Mouse (Mus musculus): ENCODE data around the gene Pdia6. TPM values are rescaled to one million over a fixed set of nuclear protein-coding genes. Genes with fewer than 3 reads are reported as not detected.

The Pdia6 gene
- polyA plus RNA-seq, 1 experiment from 2014 or later = 327 TPM

DNA sequence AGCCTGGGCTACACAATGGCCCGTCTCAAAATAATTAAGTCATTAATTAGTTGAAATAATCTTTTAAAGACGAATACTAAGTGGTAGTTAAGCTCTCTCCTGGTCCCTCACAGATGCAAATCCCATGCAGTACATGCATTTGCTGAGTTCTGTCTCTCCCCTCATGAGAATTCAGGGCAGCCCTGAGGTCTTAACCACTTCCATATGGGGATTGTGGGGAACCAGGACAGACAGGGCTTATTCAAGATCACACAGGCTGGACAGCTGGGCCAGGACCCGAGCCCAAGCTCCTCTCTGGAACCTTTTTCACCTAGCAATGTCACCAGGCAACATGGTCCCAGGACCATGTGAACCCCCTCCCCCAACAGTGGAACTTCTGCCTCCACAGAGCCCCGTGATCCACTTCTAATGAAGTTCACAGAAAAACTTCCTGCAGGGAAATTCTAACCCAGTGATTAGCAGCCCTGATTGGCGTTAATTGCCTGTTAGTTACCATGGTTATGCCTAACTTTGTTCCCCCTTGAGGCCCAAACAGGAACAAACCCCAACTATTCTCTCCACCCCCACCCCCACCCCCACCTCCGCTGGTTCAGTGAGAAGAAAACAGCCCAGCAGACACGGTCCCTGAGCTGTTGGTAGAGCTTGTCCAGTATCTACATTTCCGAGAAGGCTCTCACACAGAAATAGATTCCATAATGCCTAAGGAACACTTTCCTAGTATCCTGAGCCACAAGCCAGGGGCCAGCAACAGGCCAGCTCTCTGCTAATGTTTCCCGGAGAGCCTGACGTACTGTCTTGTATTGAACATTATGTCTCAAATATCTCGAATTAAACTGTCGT is 27.5 kb upstream of the Pdia6 start:
- H3K4me3 ChIP-seq (replicated peaks) = no peak overlapping the region
- H3K27me3 ChIP-seq = no peaks in the 10 kb centered on the region
- H3K9me3 ChIP-seq = no peaks in the 10 kb centered on the region
- H3K4me1 ChIP-seq (replicated peaks) = peaks cover 14% of the 10 kb centered on the region
- 65% methylated on average over 12 of the region's 12 CpGs for WGBS
- H3K9ac ChIP-seq (replicated peaks) = no peak overlapping the region
- no peak overlapping the region for H3K27ac ChIP-seq
- H3K4me2 ChIP-seq (replicated peaks) = no peak overlapping the region
- no peak for ATAC-seq
- no peaks in the 10 kb centered on the region for H3K36me3 ChIP-seq

DNA sequence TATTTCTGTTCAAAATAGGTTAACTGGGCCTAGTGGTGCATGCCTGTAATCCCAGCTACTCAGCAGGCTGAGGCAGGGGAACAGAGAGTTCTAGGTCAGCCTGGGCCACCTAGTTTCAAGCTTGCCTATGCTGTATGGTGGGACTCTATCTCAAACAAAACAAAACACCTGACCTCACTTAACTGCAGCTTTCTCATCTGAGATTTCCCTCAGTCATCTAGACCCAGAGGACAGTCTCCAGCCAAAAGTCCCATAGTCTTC is 27.0 kb upstream of the Pdia6 start:
- Histone ChIP-seq H3K4me1 (replicated peaks) (peaks cover 14% of the 10 kb centered on the region), H3K4me2 (replicated peaks) (no peak overlapping the region), H3K36me3 (no peaks in the 10 kb centered on the region), H3K4me3 (replicated peaks) (no peak overlapping the region), H3K27ac (no peak overlapping the region), H3K9ac (replicated peaks) (no peak overlapping the region), H3K27me3 (no peaks in the 10 kb centered on the region), H3K9me3 (no peaks in the 10 kb centered on the region)
- no peak for ATAC-seq

DNA sequence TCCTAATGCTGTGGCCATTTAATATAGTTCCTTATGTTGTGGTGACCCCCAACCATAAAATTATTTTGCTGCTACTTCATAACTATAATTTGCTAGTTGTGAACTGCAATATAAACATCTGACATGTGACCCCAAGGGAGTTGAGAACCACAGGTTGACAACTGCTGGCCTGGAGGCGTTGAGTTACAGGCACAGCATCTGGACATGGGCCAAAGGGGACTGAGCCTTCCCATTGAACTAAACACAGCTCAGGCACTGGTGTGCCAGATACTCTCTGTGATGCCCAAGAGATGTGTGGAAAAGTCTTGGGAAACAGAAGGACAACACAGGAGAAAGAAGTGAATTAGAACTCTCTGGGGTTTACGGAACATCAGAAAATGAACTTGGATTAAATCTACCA is 25.3 kb upstream of the Pdia6 start:
- Histone ChIP-seq H3K36me3 (no peaks in the 10 kb centered on the region), H3K4me2 (replicated peaks) (no peak overlapping the region), H3K9ac (replicated peaks) (no peak overlapping the region), H3K27me3 (no peaks in the 10 kb centered on the region), H3K4me1 (replicated peaks) (peaks cover 5% of the 10 kb centered on the region), H3K4me3 (replicated peaks) (no peak overlapping the region), H3K9me3 (no peaks in the 10 kb centered on the region), H3K27ac (no peak overlapping the region)
- ATAC-seq = no peak
- 86% methylated on average over 2 of the region's 2 CpGs for WGBS

DNA sequence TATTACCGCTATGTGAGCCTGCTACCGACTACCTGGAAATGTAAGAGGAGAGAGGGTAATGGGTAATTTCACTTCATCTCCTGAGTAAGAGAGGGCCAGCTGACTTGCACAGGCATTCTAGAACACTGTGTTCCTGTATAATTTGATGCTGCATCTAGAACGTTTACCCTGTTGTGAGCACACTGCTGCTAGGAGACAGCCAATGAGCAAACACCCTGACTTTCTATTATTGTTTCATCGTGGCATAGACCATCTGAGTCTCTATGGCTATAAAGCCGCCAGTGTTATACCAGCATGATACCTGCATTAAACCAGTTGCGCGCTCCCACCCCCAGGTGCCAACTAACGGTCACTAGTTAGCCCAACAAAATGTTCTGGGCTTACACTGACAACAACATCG is 24.7 kb upstream of the Pdia6 start:
- no peak for ATAC-seq
- H3K27ac ChIP-seq = no peak overlapping the region
- no peak overlapping the region for H3K4me2 ChIP-seq (replicated peaks)
- H3K27me3 ChIP-seq = no peaks in the 10 kb centered on the region
- no peaks in the 10 kb centered on the region; the same call in 1 of the 2 replicates for H3K4me1 ChIP-seq (replicated peaks)
- H3K36me3 ChIP-seq = no peaks in the 10 kb centered on the region
- H3K4me3 ChIP-seq (replicated peaks) = no peak overlapping the region
- 97% methylated on average over 9 of the region's 9 CpGs for WGBS
- H3K9ac ChIP-seq (replicated peaks) = no peak overlapping the region
- no peaks in the 10 kb centered on the region for H3K9me3 ChIP-seq

DNA sequence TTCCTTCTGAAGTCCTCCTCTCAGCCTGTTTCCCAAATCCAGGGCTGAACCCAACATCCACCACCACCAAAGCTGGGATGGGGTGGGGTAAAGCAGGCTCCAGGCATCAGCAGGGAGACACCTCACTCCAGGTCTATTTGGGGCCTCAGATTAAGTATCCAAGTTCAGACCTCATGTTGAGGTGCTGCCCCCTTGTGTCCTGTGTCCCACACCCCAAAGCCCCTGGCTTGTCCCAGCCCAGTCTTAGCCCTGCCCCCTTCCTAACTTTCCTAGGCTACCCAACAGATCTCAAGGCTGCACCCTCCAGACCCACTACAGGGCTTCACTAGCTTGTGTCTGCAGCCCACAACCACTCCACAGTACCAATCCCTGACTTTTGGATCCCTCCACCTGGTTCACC is 24.3 kb upstream of the Pdia6 start:
- H3K4me2 ChIP-seq (replicated peaks) = no peak overlapping the region
- no peak overlapping the region for H3K4me3 ChIP-seq (replicated peaks)
- H3K4me1 ChIP-seq (replicated peaks) = no peaks in the 10 kb centered on the region; the same call in 1 of the 2 replicates
- ATAC-seq = no peak
- H3K27ac ChIP-seq = no peak overlapping the region
- H3K27me3 ChIP-seq = no peaks in the 10 kb centered on the region
- H3K36me3 ChIP-seq = no peaks in the 10 kb centered on the region
- no peaks in the 10 kb centered on the region for H3K9me3 ChIP-seq
- no peak overlapping the region for H3K9ac ChIP-seq (replicated peaks)

DNA sequence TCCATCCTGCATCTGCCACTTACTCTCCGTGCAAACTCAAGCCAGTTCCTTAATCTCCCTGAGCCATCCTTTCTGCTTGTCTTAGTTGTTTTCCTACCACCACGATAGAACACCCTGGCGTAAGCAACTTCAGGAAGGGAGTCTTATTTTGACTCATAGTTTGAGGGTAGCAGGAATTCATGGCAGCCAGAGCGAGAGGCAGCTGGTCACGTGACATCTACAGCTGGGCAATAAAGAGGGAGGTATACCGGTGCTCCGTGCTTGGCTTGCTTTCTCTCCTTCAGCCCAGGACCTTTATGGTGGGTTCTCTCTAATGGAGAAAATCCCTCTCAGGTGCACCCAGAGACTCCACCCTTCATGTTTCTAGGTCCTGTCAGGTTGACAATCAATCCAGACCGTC is 15.4 kb upstream of the Pdia6 start:
- no peak for ATAC-seq
- WGBS = 86% methylated on average over 8 of the region's 8 CpGs
- H3K27me3 ChIP-seq = no peaks in the 10 kb centered on the region
- no peaks in the 10 kb centered on the region for H3K9me3 ChIP-seq
- H3K4me3 ChIP-seq (replicated peaks) = no peak overlapping the region
- peaks cover 10% of the 10 kb centered on the region for H3K4me1 ChIP-seq (replicated peaks)
- H3K4me2 ChIP-seq (replicated peaks) = no peak overlapping the region
- no peak overlapping the region for H3K9ac ChIP-seq (replicated peaks)
- H3K36me3 ChIP-seq = no peaks in the 10 kb centered on the region
- no peak overlapping the region for H3K27ac ChIP-seq

DNA sequence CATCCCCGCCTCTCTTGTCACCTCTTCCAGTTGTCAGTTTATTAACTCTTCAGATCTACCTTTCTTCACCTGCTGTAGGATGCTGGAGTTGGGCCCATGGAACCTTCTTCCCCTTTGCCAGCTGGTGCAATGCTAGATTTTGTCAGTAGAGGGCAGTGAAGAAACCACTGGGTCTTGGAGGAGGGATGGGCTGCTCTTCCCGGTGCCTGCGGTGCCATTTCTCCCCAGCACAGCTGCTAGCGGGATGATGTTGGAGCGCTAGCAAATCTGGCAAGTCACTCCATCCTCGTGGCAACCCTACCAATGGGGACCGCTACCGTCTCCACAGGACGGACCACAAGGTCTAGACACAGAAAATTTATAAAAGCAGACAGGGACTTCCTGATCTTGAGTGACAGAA is 13.3 kb upstream of the Pdia6 start:
- Histone ChIP-seq H3K4me2 (replicated peaks) (peak overlapping the region; percentile 51), H3K4me1 (replicated peaks) (peaks cover 10% of the 10 kb centered on the region), H3K27ac (no peak overlapping the region), H3K27me3 (0 out of 2 replicates have a peak, but pooled peaks cover 3% of the 10 kb centered on the region), H3K9me3 (no peaks in the 10 kb centered on the region), H3K4me3 (replicated peaks) (peak overlapping the region; percentile 19), H3K9ac (replicated peaks) (peak overlapping the region; percentile 21), H3K36me3 (no peaks in the 10 kb centered on the region)
- WGBS = 15% methylated on average over 9 of the region's 9 CpGs
- ATAC-seq = peak; percentile 80

DNA sequence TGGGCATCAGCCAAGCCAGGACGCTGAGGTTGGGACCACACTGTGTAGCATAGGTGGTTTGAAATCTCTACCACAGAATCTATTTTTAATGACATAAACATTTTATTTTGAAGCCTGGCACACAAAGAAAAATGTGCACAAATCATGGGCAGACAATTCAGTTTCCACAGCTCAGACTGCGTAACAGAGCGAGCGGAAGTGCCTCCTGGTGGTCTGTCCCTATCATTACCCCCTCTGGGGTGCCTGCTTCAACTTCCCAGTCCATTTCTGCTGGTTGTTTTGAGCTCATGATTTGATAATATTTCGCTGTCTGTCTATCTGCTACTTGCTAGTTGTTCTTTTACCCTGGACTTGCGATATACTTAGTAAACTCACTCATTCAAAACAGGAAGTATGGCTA is 10.7 kb upstream of the Pdia6 start:
- Histone ChIP-seq H3K9me3 (no peaks in the 10 kb centered on the region), H3K4me2 (replicated peaks) (no peak overlapping the region), H3K4me1 (replicated peaks) (peaks cover 10% of the 10 kb centered on the region), H3K4me3 (replicated peaks) (no peak overlapping the region), H3K27ac (no peak overlapping the region), H3K36me3 (no peaks in the 10 kb centered on the region), H3K27me3 (0 out of 2 replicates have a peak, but pooled peaks cover 3% of the 10 kb centered on the region), H3K9ac (replicated peaks) (no peak overlapping the region)
- 88% methylated on average over 6 of the region's 6 CpGs for WGBS
- no peak for ATAC-seq

DNA sequence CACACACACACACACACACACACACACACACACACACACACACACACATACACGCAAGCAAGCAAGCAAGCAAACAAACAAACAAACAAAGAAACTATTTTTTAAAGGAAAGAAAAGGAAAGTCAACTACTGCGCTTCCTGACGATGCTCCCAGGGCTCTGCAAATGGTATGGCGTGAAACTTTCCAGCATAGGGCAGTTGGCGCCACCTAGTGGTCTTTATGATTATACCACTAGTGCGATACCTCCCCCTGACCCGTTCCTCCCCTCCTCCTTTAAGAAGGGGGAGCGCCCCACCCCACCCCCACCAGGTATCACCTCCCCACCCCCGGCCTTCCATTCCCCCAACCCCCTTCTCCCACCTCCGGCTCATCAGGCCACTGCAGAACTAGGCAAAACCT is 9.4 kb upstream of the Pdia6 start:
- no peak overlapping the region for H3K9ac ChIP-seq (replicated peaks)
- 0 out of 2 replicates have a peak, but pooled peaks cover 3% of the 10 kb centered on the region for H3K27me3 ChIP-seq
- 3% methylated on average over 10 of the region's 10 CpGs for WGBS
- 0 out of 2 replicates have a peak, but pooled peaks have one; percentile 43 for ATAC-seq
- no peaks in the 10 kb centered on the region for H3K36me3 ChIP-seq
- H3K27ac ChIP-seq = no peak overlapping the region
- H3K4me1 ChIP-seq (replicated peaks) = peaks cover 10% of the 10 kb centered on the region
- no peaks in the 10 kb centered on the region for H3K9me3 ChIP-seq
- no peak overlapping the region for H3K4me3 ChIP-seq (replicated peaks)
- no peak overlapping the region for H3K4me2 ChIP-seq (replicated peaks)

DNA sequence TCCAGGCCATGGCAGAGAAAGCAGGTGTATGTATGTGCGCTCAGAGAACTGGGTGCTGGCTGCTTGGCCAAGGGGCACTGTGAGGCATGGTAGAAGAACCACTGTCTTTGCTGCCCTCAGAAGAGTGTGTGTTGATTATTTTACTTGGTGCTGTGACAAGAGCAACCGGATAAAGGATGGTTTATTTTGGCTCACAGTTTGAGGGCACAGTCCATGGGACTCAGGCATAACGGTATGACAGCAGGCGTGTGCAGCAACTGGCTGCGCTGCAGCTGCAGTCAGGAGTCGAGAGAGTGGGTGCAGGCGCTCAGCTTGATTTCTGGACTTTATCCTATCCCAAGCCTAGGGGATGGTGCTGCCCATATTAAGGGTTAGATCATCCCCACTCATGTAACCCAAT is 7.9 kb upstream of the Pdia6 start:
- Histone ChIP-seq H3K36me3 (no peaks in the 10 kb centered on the region), H3K9ac (replicated peaks) (no peak overlapping the region), H3K27ac (no peak overlapping the region), H3K9me3 (no peaks in the 10 kb centered on the region), H3K4me1 (replicated peaks) (peaks cover 7% of the 10 kb centered on the region), H3K4me3 (replicated peaks) (no peak overlapping the region), H3K4me2 (replicated peaks) (no peak overlapping the region), H3K27me3 (0 out of 2 replicates have a peak, but pooled peaks cover 3% of the 10 kb centered on the region)
- no peak for ATAC-seq
- 95% methylated on average over 7 of the region's 7 CpGs for WGBS

DNA sequence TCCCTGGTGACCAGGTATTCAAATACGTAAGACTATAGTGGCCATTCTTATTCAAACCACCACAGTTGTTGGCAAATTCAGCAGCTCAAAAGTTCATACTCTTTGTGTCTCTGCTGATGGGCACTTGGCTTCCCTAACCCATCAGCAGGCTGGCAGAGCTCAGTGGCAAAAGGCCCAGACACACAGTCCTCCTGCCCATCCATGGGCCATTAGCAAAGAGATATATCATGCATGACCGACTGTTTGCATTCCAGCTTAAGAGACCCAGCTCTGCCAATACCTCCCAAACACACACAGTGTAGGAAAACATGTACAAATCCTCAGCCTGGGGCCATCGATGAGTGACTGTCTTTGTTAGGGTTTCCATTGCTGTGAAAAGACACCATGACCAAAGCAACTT is 5.3 kb upstream of the Pdia6 start:
- no peak for ATAC-seq
- H3K27me3 ChIP-seq = 0 out of 2 replicates have a peak, but pooled peaks cover 3% of the 10 kb centered on the region
- no peak overlapping the region for H3K4me2 ChIP-seq (replicated peaks)
- no peak overlapping the region for H3K9ac ChIP-seq (replicated peaks)
- 90% methylated on average over 3 of the region's 3 CpGs for WGBS
- H3K4me3 ChIP-seq (replicated peaks) = no peak overlapping the region
- H3K36me3 ChIP-seq = no peaks in the 10 kb centered on the region
- H3K9me3 ChIP-seq = no peaks in the 10 kb centered on the region
- H3K4me1 ChIP-seq (replicated peaks) = peaks cover 4% of the 10 kb centered on the region; the same call in 1 of the 2 replicates
- no peak overlapping the region for H3K27ac ChIP-seq

DNA sequence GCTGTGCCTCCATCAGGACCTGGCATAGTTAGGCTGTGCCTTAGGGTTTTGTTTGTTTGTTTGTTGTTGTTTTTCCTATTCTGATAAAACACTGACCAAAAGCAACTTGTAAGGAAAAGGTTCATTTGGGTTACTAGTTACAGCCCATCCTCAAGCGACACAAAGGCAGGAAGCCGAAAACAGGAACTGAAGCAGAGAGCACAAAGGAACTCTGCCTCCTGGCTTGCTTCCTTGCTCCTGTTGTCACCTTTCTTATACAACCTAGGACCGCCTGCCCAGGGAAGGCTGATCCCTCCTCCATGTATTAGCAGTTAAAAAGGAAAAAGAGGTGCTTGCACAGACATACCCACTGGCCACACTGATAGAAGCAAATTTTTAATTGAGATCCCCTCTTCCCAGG is 2.5 kb upstream of the Pdia6 start:
- Histone ChIP-seq H3K4me2 (replicated peaks) (no peak overlapping the region), H3K9me3 (no peaks in the 10 kb centered on the region), H3K9ac (replicated peaks) (no peak overlapping the region), H3K27me3 (no peaks in the 10 kb centered on the region), H3K27ac (no peak overlapping the region), H3K36me3 (peaks cover 2% of the 10 kb centered on the region; the same call in 1 of the 2 replicates), H3K4me1 (replicated peaks) (peaks cover 22% of the 10 kb centered on the region), H3K4me3 (replicated peaks) (no peak overlapping the region)
- 81% methylated on average over 3 of the region's 3 CpGs for WGBS
- no peak for ATAC-seq

DNA sequence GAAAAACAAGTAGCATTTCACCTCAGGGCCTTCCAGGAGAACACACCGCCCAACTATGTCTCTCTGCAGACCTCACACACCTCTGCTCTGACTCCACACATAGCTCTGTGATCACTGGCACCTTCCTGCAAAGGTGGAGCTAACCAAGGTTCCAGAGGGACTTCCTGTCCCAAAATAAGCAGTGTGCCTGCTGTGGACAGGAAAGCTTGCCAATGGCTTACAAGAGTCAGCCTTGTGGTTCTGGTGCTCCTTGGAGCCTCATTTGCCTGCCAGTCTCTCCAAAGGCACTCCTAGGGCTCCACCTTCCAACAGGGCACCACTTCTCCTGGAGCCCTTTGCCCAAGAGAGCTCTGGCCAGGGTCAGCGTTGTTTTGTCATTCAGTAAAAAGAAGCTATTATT is 1.5 kb upstream of the Pdia6 start:
- Histone ChIP-seq H3K27ac (no peak overlapping the region), H3K4me3 (replicated peaks) (no peak overlapping the region), H3K4me2 (replicated peaks) (no peak overlapping the region), H3K4me1 (replicated peaks) (peaks cover 30% of the 10 kb centered on the region), H3K27me3 (no peaks in the 10 kb centered on the region), H3K9ac (replicated peaks) (no peak overlapping the region), H3K9me3 (no peaks in the 10 kb centered on the region), H3K36me3 (peaks cover 9% of the 10 kb centered on the region; the same call in 1 of the 2 replicates)
- no peak for ATAC-seq
- WGBS = 96% methylated on average over 2 of the region's 2 CpGs

Measured in midbrain, embryonic 13.5 days (tissue).